Mouse (Mus musculus) embryonic facial prominence, embryonic 13.5 days (tissue): ENCODE data around the gene Gp2. TPM values are rescaled to one million over a fixed set of nuclear protein-coding genes. Genes with fewer than 3 reads are reported as not detected.

Experiments used
- ATAC-seq: fragments of 200-750 bp; cut with Nextera tagmentation; 2 replicates; pipeline ENCODE4 v1.8.0; 2017; ENCODE audit warnings: low read depth; ENCODE audit not compliant: insufficient number of reproducible peaks, insufficient read depth, low FRiP score, low TSS enrichment
- H3K27ac ChIP-seq: fragments of 300-500 bp; sonication (generic); 2 replicates; pipeline ENCODE4 v1.5.1; 2015; ENCODE audit warnings: moderate library complexity, mild to moderate bottlenecking, inconsistent platforms
- H3K27me3 ChIP-seq: fragments of 300-500 bp; sonication (generic); 2 replicates; pipeline ENCODE4 v1.6.1; 2015; ENCODE audit warnings: mild to moderate bottlenecking, inconsistent platforms
- H3K36me3 ChIP-seq: fragments of 300-500 bp; sonication (generic); 2 replicates; pipeline ENCODE4 v1.6.1; 2015; ENCODE audit warnings: mild to moderate bottlenecking, inconsistent platforms
- H3K4me1 ChIP-seq: fragments of 300-500 bp; sonication (generic); 2 replicates; pipeline ENCODE4 v1.6.1; 2015; ENCODE audit warnings: inconsistent platforms
- H3K4me2 ChIP-seq: fragments of 300-500 bp; sonication (generic); 2 replicates; pipeline ENCODE4 v1.6.1; 2015; ENCODE audit warnings: moderate library complexity, mild to moderate bottlenecking, inconsistent platforms
- H3K4me3 ChIP-seq: fragments of 300-500 bp; sonication (generic); 2 replicates; pipeline ENCODE4 v1.5.1; 2015; ENCODE audit warnings: mild to moderate bottlenecking, inconsistent platforms
- H3K9ac ChIP-seq: fragments of 300-500 bp; sonication (generic); 2 replicates; pipeline ENCODE4 v1.6.1; 2015; ENCODE audit warnings: mild to moderate bottlenecking, inconsistent platforms
- H3K9me3 ChIP-seq: fragments of 300-500 bp; sonication (generic); 2 replicates; pipeline ENCODE4 v1.6.1; 2016; ENCODE audit warnings: inconsistent platforms
- WGBS: fragments of 180-500 bp; shearing (Covaris S2); methylation state at CpG from one replicate; pipeline ENCODE4 v1.1.7; 2015; ENCODE audit warnings: mixed read lengths; 5-methylcytosine and 5-hydroxymethylcytosine counted together
- polyA plus RNA-seq: library from polyadenylated mRNA; unstranded; fragments of >200 nt; fragmentation: Nextera tagmentation; extraction: Ambion mirVana; gene quantifications from 2 replicates; pipeline ENCODE4 v1.2.1, GENCODE M21; 2015

The Gp2 gene
- polyA plus RNA-seq = not detected in 2 replicates

DNA sequence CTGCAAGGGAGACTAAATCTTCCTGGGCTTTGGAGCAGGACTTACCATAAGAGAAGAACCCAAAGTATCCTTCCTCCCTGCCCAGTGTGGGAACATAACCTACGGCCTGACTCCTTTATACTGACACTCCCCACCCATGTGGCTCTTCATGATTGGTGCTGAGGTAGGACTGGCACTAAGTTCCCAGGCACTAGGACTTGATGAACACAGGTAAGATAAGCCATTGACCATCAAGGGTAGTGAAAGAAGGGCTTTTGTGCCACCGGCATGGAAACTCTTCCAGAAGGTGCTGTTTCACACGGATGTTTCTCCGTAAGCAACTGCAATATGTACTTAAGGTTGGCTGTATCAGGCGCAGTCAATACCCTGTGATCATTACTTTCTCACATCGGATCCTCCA is at the start of gene Gp2:
Gene Gp2, minus strand, starts transcription at position 101 of the 400 bp plus-strand sequence.
- Histone ChIP-seq H3K36me3 (no peaks in the 10 kb centered on the region), H3K4me3 (no peak within 1 kb of the TSS), H3K9me3 (no peaks in the 10 kb centered on the region), H3K27me3 (no peaks in the 10 kb centered on the region), H3K27ac (no peak within 1 kb of the TSS), H3K9ac (no peak within 1 kb of the TSS), H3K4me2 (no peak within 1 kb of the TSS), H3K4me1 (no peaks in the 10 kb centered on the region)
- 90% methylated on average over 6 of the region's 6 CpGs for WGBS
- no peak for ATAC-seq

DNA sequence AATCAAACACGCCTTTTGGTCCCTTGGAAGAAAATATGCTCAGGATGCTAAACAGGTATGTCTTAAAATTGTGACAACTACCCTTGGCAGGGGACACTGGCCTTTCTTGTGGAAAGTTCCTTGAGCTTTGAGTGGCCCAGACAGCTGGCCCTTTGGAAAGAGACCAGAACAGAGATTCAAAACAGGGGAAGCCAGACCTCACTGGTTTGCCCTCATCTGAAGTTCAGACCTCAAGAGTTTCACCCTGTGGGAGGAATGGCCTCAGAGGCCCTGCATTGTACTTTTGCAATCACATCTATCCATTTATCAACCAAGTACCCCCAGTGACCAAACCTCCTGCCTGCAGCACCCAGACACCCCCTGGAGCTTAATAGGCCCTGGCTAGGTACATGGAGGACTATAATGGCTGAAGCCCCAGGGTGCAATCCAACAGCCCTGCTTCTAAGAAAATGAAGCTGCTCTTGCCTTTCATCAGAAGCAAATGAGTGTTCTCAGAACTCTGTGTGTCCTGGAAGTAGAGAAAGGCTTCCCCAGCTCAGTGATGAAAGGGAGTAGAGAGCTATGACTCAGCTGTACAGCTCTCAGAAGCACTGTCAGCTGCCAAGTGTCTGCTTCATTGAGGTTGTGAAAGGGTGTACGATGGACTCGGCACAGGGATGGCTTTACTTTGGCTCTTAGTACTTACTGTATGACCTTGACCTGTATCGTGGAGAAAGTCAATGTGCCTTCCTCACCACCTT is 31.1 kb upstream of the Gp2 start:
- Histone ChIP-seq H3K9me3 (no peaks in the 10 kb centered on the region), H3K27me3 (no peaks in the 10 kb centered on the region), H3K27ac (no peak overlapping the region), H3K9ac (no peak overlapping the region), H3K4me1 (no peaks in the 10 kb centered on the region), H3K4me3 (no peak overlapping the region), H3K36me3 (no peaks in the 10 kb centered on the region), H3K4me2 (no peak overlapping the region)
- ATAC-seq = no peak
- 85% methylated on average over 4 of the region's 4 CpGs for WGBS

DNA sequence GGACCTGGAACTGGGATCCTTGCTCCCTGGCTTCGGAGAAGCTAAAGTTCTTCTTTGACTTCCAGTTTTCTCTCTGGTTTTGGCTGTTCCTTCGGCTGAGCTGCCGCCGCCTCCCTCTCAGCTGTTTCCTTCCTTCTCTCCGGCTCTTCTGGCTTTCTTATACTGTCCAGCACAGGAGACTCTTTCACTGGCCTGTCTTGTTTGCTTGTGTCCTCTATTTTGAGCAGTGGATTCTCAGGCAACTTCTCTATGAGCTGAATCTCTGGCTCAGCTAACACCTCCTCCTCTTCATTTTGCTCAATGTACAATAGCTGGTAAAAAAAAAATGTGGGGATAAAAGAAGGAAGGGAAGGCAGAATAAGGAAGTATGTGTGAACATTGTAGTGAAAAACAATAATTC is 27.6 kb upstream of the Gp2 start:
- WGBS = 80% methylated on average over 5 of the region's 5 CpGs
- Histone ChIP-seq H3K4me2 (no peak overlapping the region), H3K4me3 (no peak overlapping the region), H3K36me3 (no peaks in the 10 kb centered on the region), H3K9ac (no peak overlapping the region), H3K9me3 (no peaks in the 10 kb centered on the region), H3K27ac (no peak overlapping the region), H3K4me1 (no peaks in the 10 kb centered on the region), H3K27me3 (no peaks in the 10 kb centered on the region)
- ATAC-seq = no peak

DNA sequence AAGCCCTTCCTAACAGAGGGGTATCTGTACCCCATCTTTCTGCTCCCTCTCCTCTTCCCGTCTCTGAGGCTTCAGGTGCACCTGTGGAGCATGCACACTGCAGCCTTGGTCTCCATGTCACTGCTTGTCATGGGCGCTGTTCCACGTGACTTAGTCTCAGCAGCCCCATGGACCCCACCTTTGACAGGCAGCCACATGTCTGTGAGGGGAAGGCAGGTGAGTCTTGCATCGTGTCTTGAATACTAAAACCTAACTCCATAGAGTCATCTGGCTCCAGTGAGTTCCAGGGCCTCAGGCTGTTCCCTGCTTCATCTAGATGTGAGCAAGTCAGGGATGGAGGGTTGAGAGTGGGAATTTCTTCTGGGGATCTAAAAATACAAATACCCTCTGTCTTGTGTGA is 25.1 kb upstream of the Gp2 start:
- Histone ChIP-seq H3K27ac (no peak overlapping the region), H3K4me2 (no peak overlapping the region), H3K4me1 (no peaks in the 10 kb centered on the region), H3K36me3 (no peaks in the 10 kb centered on the region), H3K9ac (no peak overlapping the region), H3K27me3 (no peaks in the 10 kb centered on the region), H3K4me3 (no peak overlapping the region), H3K9me3 (no peaks in the 10 kb centered on the region)
- 68% methylated on average over 4 of the region's 4 CpGs for WGBS
- no peak for ATAC-seq

DNA sequence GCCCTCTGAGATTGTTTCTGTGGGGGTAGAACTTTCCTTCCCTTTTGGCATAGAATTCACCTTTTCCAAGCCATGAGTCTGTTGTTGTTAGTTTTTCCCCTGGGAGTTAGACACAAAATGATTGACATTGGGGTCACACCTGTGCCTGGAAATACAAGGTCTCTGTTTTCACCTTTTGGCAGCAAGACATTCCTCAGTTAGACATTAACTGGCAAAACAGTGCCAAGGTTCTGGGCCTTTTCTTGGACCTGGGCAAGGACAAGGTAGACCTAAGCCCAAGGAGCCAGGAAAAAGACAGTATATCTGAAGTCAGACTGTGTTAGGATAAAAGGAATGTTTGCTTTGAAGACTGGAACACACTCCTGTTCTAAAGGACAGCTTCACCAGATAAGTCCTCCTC is 20.2 kb upstream of the Gp2 start, which contains the start of gene Umod:
Gene Umod, minus strand, starts transcription at position 27 of the 400 bp plus-strand sequence.
- Histone ChIP-seq H3K9me3 (no peaks in the 10 kb centered on the region), H3K36me3 (no peaks in the 10 kb centered on the region), H3K4me3 (no peak within 1 kb of the TSS), H3K4me2 (no peak within 1 kb of the TSS), H3K27me3 (no peaks in the 10 kb centered on the region), H3K4me1 (no peaks in the 10 kb centered on the region), H3K9ac (no peak within 1 kb of the TSS), H3K27ac (no peak within 1 kb of the TSS)
- ATAC-seq = no peak

DNA sequence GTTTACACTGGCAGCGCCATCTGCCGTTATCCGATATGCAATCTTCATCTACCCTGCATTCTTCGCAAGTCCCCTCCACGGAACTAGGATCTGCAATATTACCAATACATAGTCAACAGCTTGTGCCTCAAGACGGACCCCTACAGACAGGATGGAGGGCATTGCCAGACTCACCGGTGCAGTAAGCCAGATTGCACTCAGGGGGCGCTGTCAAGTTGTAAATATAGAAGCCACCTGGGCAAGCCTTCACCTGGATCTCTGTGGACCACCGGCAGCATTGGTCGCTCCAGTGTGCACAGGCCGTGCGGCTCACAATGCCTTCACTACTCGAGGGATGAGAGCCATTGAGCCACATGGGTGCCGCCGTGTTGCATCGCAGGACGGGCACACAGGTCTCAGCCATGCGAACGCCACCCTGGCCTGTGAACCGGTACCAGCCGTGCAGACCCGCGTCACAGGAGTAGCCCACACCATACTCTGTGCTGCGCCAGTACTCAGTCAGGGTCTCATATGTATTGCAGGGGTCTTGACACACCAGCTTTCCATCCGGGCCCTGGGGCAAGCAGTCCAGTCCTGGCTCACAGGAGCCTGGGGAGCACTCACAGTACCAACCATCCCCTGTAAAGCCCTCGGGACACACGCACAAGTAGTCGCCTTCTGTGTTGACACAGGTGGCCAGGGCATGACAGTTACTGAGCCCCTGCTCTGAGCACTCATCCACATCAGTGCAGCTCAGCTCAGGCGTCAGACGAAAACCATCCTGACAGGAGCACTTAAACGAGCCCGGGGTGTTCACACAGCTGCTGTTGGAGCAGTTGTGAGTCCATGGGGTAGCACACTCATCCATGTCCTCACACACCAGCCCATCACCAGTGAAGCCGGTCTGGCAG is 17.7 kb upstream of the Gp2 start:
- 0 out of 2 replicates have a peak, but pooled peaks have one; percentile 48 for ATAC-seq
- no peaks in the 10 kb centered on the region for H3K27me3 ChIP-seq
- no peak overlapping the region for H3K4me3 ChIP-seq
- H3K4me2 ChIP-seq = no peak overlapping the region
- no peaks in the 10 kb centered on the region for H3K36me3 ChIP-seq
- H3K9ac ChIP-seq = no peak overlapping the region
- WGBS = 75% methylated on average over 33 of the region's 33 CpGs
- H3K9me3 ChIP-seq = no peaks in the 10 kb centered on the region
- no peak overlapping the region for H3K27ac ChIP-seq
- H3K4me1 ChIP-seq = no peaks in the 10 kb centered on the region

DNA sequence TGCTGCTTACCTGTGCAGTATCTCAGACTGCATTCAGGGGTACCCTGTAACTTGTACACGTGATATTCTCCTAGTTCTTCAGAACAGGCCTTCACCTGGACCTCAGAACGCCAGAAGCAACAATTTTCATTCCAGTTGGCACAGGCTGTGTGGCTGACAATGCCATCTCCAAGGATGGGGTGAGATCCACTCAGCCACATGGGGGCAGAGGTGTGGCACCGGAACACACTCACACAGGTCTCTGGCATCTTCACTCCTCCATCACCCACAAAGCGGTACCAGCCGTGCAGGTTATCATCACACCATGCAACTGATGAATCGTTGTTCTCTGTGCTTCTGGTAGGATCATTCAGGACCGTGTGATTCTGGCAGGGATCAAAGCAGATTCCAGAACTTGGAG is 4.9 kb downstream of the Gp2 start:
- Histone ChIP-seq H3K27ac (no peak overlapping the region), H3K9me3 (no peaks in the 10 kb centered on the region), H3K27me3 (no peaks in the 10 kb centered on the region), H3K4me2 (no peak overlapping the region), H3K36me3 (no peaks in the 10 kb centered on the region), H3K4me3 (no peak overlapping the region), H3K9ac (no peak overlapping the region), H3K4me1 (no peaks in the 10 kb centered on the region)
- ATAC-seq = no peak
- 83% methylated on average over 7 of the region's 7 CpGs for WGBS

DNA sequence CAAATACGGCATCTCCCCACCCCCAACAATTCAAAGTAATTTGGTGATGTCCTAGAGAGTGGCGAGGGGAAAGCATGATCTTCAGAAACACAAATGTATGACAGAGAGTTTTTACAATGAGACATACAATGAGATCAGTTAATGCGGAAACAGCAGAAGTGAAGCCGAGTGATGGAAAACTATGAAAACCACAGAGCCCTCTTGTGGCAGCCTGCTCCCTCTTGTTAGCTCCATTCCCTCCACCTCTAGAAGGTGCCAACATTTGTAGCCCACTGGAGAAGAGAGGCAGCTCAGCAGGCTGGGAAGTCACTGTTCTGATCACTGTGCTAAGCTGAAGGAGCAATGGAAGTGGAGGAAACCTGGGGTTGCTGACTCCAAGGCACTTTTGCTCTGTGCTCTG is 15.2 kb downstream of the Gp2 start:
- H3K9ac ChIP-seq = no peak overlapping the region
- H3K4me2 ChIP-seq = no peak overlapping the region
- 70% methylated on average over 4 of the region's 4 CpGs for WGBS
- no peaks in the 10 kb centered on the region for H3K9me3 ChIP-seq
- H3K27me3 ChIP-seq = no peaks in the 10 kb centered on the region
- no peaks in the 10 kb centered on the region for H3K36me3 ChIP-seq
- H3K4me1 ChIP-seq = no peaks in the 10 kb centered on the region
- H3K27ac ChIP-seq = no peak overlapping the region
- no peak overlapping the region for H3K4me3 ChIP-seq
- ATAC-seq = no peak

DNA sequence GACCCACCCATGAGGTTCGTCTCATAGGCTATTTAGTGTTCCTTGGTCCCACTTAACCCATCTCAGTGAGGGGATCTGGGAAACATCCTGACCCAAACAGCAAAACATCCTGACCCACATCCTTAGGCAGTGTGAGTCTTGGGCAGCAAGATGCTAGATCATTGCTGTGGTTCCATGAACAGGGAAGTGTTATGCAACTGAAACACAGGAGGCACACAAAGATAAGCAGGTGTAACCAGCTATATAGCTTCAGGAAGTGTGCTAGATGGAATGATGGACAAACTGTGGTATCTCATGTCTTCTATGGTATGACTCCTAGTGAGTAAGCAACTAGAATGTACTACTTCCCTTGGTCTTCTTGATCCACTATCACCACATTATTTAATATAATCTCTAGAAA is 17.1 kb downstream of the Gp2 start:
- Histone ChIP-seq H3K27me3 (no peaks in the 10 kb centered on the region), H3K9ac (no peak overlapping the region), H3K4me3 (no peak overlapping the region), H3K4me1 (no peaks in the 10 kb centered on the region), H3K9me3 (no peaks in the 10 kb centered on the region), H3K27ac (no peak overlapping the region), H3K36me3 (no peaks in the 10 kb centered on the region), H3K4me2 (no peak overlapping the region)
- no peak for ATAC-seq
- 75% methylated on average over 1 of the region's 1 CpGs for WGBS

DNA sequence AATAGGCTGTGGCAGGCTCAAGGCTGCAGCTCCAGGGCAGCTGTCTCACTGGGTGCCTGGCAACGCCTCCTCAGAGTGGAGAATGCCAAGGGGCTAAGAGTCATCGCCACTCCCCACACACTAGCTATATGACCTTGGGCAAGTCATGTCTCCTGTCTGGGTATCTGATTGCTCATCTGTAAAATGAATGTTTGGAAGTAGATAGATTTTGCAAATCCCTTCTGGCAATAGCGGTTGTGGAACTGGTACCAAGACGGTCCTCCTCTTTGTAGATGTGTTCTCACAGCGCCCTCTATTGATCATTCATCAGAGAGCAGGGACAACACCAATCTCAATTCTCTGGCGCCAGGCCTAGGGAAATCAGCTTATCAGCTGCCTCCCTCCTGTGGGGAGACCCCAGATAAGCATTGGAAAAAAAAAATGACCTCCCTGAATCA is 31.9 kb downstream of the Gp2 start:
- H3K4me2 ChIP-seq = no peak overlapping the region
- no peaks in the 10 kb centered on the region for H3K27me3 ChIP-seq
- H3K9me3 ChIP-seq = no peaks in the 10 kb centered on the region
- H3K9ac ChIP-seq = no peak overlapping the region
- no peak overlapping the region for H3K27ac ChIP-seq
- 9% methylated on average over 6 of the region's 6 CpGs for WGBS
- no peaks in the 10 kb centered on the region for H3K36me3 ChIP-seq
- no peak overlapping the region for H3K4me3 ChIP-seq
- H3K4me1 ChIP-seq = no peaks in the 10 kb centered on the region
- ATAC-seq = no peak

DNA sequence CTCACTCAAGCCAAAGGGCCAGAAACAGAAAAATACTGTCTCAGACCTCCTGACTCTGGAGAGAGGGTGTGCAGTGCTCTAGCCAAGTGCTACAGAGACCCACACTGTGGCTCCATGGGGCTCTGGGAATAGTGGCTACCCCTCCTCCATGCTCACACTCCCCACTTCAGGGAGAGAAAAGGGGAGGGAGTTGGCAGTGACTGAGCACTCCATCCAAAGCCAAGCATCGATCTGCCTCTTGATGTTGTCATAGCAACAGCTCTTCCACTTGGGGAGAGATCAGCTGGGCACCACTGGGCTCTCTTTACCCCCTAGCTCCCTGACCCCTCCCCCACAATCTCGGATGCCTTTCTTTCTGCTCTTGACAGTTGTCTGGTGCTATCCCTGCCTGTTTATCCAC is 38.4 kb downstream of the Gp2 start:
- H3K36me3 ChIP-seq = no peaks in the 10 kb centered on the region
- no peak overlapping the region for H3K4me2 ChIP-seq
- H3K9me3 ChIP-seq = no peaks in the 10 kb centered on the region
- ATAC-seq = no peak
- 23% methylated on average over 2 of the region's 2 CpGs for WGBS
- H3K27me3 ChIP-seq = no peaks in the 10 kb centered on the region
- no peak overlapping the region for H3K9ac ChIP-seq
- no peaks in the 10 kb centered on the region for H3K4me1 ChIP-seq
- H3K4me3 ChIP-seq = no peak overlapping the region
- H3K27ac ChIP-seq = no peak overlapping the region

DNA sequence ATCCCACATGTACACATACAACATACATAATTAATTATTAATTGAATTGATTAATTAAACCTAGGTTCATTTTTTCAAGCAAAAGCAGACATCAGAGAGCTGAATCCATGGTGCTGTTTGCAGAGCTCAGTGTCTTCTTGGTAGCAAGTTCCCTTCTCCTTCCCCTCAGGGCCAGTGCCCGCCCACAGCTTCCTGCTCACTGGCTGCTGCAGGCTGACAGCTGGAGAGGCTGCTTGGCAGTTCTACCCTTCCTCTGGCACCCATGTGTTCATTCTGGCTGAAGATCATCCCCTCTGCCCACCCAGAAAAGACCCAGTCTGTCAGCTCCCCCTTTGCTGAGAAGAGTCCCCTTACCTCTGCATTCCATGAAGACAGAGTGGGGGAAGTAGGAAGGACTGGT is 40.6 kb downstream of the Gp2 start:
- H3K4me3 ChIP-seq = no peak overlapping the region
- no peaks in the 10 kb centered on the region for H3K27me3 ChIP-seq
- no peaks in the 10 kb centered on the region for H3K4me1 ChIP-seq
- 40% methylated on average over 1 of the region's 1 CpGs for WGBS
- no peak overlapping the region for H3K9ac ChIP-seq
- H3K27ac ChIP-seq = no peak overlapping the region
- H3K9me3 ChIP-seq = no peaks in the 10 kb centered on the region
- ATAC-seq = no peak
- H3K4me2 ChIP-seq = no peak overlapping the region
- no peaks in the 10 kb centered on the region for H3K36me3 ChIP-seq
